Mouse (Mus musculus) Patski (cell line): ENCODE data around the gene Ass1. TPM values are rescaled to one million over a fixed set of nuclear protein-coding genes. Genes with fewer than 3 reads are reported as not detected.

Experiments
- ATAC-seq: fragments of 100-300 bp; one replicate; pipeline ENCODE4 v1.8.0; 2021
- CTCF ChIA-PET: fragments of 350-600 bp; sonication (Branson Sonifier 250); formaldehyde crosslinking; loops from one replicate; lab custom pipeline; 2022; ENCODE audit warnings: inconsistent platforms; lab: Charles Lee
- POLR2A ChIA-PET: fragments of 350-600 bp; sonication (Branson Sonifier 250); formaldehyde crosslinking; loops from one replicate; lab custom pipeline; 2022; ENCODE audit warnings: antibody characterized with exemption, inconsistent platforms; lab: Charles Lee
- DNase-seq: peaks from one replicate; pipeline ENCODE4 v3.0.0-alpha.2; 2011; ENCODE audit warnings: low read depth, low spot score
- H3K27me3 ChIP-seq: fragments of 371-371 bp; one replicate; pipeline ENCODE4 v1.5.1; 2021
- CTCF ChIP-seq: fragments of 100-300 bp; IDR thresholded peaks from one replicate; pipeline ENCODE4 v1.5.1; 2021
- in situ Hi-C: fragments of 300-500 bp; cut with MboI; formaldehyde crosslinking; loops from 3 replicates; pipeline ENCODE4 v1.11.1; 2018; ENCODE audit warnings: low pct_unique_long_range_greater_than_20kb, mixed read lengths
- polyA plus RNA-seq: library from polyadenylated mRNA; unstranded; gene quantifications from one replicate; pipeline ENCODE4 v1.2.3, GENCODE M21; 2021

Ass1 gene
- polyA plus RNA-seq, 1 experiment from 2014 or later, result 9.1 TPM

DNA sequence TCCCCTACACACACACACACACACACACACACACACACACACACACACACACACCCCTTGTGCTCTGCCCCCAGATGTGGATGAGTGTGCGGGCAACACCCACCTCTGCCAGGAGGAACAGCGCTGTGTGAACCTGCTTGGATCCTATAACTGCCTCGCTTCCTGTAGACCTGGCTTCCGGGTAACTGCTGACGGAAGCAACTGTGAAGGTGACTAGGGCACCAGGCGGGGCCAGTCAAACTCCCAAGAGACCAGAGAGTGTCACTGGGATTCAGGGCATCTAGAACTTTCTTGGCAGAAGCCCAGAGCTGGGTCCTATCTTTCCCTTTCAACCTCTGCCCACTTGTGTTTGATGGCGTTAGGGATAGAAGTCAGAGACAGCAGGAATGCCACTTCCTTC is 14.6 kb upstream of the Ass1 start:
- ChIA-PET CTCF (no interaction called here), POLR2A (interaction anchor here (1.1 kb wide), 1 partner anchor 19 kb away, joined by 3 read pairs; no protein-coding TSS in a partner anchor)
- in situ Hi-C loops, result no loop called here
- no peaks in the 10 kb centered on the region for H3K27me3 ChIP-seq
- DNase-seq, result no peak
- ATAC-seq, result no peak
- TF ChIP-seq CTCF, result no peak

DNA sequence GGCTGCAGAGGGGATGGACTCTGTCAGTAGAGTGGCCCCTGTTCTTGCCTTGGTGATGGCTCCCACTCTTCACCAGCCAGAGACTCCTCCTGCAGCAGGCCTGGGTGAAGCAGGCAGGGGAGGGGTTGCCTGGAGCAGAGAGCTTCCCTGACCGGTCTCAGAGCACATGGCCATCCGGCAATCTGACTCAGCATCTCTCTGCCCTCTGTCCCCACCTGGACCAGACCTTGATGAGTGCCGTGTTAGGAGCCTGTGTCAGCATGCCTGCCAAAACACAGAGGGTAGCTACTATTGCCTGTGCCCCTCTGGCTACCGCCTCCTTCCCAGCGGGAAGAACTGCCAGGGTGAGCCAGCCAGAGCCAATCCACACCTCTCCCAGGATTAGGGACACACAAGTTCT is 11.5 kb upstream of the Ass1 start:
- CTCF ChIA-PET, result interaction anchor here (1.3 kb wide), 1 partner anchor 13 kb away, joined by 3 read pairs; no protein-coding TSS in a partner anchor
- no peak for TF ChIP-seq CTCF
- ATAC-seq, result no peak
- no peaks in the 10 kb centered on the region for H3K27me3 ChIP-seq
- DNase-seq, result no peak
- in situ Hi-C loops, result no loop called here
- POLR2A ChIA-PET, result no interaction called here

DNA sequence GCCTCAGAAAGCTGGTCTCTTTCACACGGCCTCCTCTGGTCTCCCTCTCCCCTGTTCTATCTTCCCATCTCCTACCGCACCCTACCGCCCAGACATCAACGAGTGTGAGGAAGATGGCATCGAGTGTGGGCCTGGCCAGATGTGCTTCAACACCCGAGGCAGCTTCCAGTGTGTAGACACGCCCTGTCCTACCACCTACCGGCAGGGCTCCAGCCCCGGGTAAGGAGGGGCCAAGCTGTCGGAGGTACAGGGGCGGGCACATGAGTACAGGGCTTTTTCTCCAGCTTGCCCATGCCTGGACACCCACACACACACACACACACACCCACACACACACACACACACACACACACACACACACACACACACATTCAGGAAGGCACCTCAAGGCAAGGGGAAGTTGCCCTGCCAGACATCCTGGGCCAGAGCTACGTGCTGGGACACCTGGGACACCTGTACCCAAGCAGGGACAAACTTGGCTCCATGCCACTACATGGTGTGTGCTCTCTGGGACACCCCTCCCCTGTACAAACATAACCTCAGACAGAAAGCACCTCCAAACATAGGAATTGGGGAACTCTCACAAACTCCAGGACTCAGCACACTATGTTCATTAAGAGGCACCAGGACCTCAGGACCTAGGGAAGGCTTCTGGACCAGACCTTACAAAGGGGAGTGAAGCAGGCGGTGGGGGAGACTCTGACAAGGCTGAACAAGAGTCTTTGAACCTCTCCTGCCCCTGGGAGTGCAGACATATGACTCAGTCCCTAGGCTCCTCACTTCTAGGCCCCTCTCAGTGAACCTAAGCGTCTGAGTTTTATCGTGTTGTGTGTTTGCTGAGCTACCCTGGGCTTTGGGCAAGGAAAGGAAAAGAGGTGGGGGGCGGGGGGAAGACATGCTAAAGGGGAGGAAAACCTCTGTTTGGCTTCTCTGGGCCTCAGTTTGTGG is 10.7 kb upstream of the Ass1 start:
- CTCF ChIA-PET, result interaction anchor here (0.8 to 1.3 kb wide), 2 partner anchors 12 to 24 kb away, joined by 3 read pairs; no protein-coding TSS in a partner anchor
- ATAC-seq, result no peak

DNA sequence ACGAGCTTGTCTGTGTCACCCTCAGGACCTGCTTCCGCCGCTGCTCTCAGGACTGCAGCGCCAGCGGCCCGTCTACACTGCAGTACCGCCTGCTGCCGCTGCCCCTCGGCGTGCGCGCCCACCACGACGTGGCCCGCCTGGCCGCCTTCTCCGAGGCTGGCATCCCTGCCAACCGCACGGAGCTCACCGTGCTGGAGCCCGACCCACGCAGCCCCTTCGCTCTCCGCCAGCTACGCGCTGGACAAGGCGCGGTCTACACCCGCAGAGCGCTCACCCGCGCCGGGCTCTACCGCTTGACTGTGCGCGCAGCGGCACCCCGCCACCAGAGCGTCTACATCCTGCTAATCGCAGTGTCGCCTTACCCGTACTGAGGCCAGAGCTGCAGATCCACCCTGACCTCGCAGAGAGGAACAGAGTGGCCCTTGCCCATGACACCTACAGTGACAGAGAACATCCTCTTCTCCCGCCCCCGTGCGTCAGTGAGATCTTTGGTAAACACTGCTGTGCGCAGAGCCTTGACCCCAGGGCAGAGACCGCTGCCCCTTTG is 9.9 kb upstream of the Ass1 start:
- ATAC-seq, result no peak
- no peaks in the 10 kb centered on the region for H3K27me3 ChIP-seq
- ChIA-PET POLR2A (no interaction called here), CTCF (interaction anchor here (0.8 kb wide), 1 partner anchor 25 kb away, joined by 3 read pairs; no protein-coding TSS in a partner anchor)
- in situ Hi-C loops, result no loop called here
- DNase-seq, result no peak
- no peak for TF ChIP-seq CTCF

More for the DNA sequence above, 10.7 kb upstream of the Ass1 start:
- TF ChIP-seq CTCF, result no peak
- in situ Hi-C loops, result no loop called here
- POLR2A ChIA-PET, result no interaction called here
- no peak for DNase-seq
- H3K27me3 ChIP-seq, result no peaks in the 10 kb centered on the region

DNA sequence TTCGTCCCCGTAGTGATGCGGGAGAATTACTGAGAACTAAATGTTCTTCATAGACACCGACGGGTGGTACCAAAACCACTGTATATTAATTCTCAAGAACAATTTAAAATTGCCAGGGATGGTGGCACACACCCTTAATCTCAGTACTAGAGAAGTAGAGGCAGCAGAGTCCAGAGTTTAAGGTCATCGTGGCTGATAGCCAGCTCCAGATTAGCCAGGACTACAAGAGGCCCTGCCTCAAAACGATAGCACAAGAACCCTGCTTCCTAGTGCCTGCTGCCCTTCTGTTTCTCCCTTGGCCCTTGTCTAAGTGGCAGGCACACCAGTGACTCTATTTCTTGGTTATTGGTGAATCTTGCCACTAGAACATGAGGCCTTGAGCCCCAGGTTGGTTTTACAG is 9.1 kb upstream of the Ass1 start:
- ChIA-PET POLR2A (no interaction called here), CTCF (interaction anchor here (0.9 to 1.1 kb wide), 2 partner anchors 11 to 24 kb away, joined by 3 read pairs; no protein-coding TSS in a partner anchor)
- no peaks in the 10 kb centered on the region for H3K27me3 ChIP-seq
- no peak for ATAC-seq
- in situ Hi-C loops, result no loop called here
- no peak for DNase-seq
- TF ChIP-seq CTCF, result no peak

DNA sequence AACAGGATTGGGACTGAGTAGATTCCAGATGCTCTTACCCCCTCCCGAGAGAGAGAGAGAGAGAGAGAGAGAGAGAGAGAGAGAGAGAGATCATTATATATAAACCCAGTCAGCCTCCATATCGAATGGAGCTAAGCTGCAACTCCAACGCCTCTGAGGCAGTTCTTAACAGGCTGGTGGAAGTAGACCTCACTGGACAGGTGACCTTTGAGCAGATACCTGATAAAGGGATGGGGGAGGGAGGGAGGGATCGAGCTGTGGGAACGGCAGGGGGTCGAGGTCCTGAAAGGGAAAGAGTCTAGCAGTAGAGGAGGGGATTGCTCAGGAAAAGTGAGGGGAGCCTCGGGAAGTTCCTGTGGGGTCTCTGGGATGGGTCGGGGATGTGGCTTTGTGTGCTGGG is 8.0 kb upstream of the Ass1 start:
- POLR2A ChIA-PET, result no interaction called here
- no peaks in the 10 kb centered on the region for H3K27me3 ChIP-seq
- CTCF ChIA-PET, result no interaction called here
- TF ChIP-seq CTCF, result no peak
- ATAC-seq (no peak), DNase-seq (no peak)
- in situ Hi-C loops, result no loop called here

DNA sequence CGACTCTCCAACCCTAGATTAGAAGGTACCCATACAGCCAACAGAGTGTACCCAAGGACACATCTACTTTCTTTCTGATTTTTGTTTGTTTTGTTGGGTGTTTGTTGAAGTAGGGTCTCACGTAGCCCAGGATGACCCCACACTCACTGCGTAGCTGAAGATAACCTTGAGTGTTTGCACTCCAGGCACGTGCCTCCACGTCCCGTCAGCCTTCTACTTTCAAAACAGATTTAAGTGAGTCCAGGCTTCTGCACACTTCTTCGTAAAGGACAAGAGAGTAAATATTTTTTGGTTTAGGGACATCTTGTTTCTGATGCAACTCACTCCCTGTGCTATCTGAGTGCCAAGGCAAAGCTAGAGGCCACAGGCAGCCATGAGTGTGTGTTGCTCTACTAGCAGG is 6.8 kb upstream of the Ass1 start:
- ChIA-PET POLR2A (no interaction called here), CTCF (no interaction called here)
- DNase-seq (no peak), ATAC-seq (no peak)
- TF ChIP-seq CTCF, result no peak
- in situ Hi-C loops, result no loop called here
- no peaks in the 10 kb centered on the region for H3K27me3 ChIP-seq

DNA sequence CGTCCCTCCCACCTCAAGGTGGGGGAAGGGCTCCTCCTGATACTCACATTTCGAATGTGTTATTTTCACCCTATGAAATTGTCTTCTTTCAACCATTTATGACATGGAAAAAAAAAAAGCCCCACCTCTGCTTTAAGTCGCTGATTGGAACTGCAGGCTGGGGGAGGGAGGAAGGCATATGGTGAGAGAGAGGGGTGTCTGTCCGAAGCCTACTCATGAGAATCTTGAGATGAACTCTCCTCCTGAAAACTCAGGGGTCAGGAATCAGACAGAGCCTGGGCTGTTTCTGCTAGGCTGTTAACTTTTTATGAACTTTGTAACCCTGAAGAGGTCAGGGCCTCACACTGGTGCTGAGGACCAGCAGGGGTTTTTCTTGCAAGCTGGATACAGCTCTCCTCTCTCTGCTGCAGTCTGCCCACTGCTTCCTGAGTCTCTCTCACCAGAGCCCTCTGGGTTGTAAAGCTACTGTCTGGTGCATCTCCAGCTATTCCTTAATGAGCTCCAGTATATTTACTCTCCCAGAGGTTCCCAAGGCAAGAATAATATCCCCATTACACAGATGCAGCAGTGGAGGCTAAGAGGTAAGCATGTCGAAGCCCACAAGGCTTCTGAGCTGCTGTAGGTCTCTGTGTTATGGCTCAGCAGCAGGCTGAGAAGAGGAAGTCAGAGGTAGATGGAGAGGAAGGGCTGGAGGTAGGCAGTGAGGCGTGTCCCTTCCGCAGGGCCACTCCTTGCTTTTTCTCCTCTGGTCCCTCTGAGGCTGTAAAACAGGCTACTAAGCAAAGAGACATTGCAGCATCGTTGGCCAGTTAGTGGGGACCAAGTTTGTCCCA is 6.1 kb upstream of the Ass1 start:
- ChIA-PET CTCF (no interaction called here), POLR2A (no interaction called here)
- no peaks in the 10 kb centered on the region for H3K27me3 ChIP-seq
- no peak for TF ChIP-seq CTCF
- no peak for ATAC-seq
- in situ Hi-C loops, result no loop called here
- DNase-seq, result no peak

DNA sequence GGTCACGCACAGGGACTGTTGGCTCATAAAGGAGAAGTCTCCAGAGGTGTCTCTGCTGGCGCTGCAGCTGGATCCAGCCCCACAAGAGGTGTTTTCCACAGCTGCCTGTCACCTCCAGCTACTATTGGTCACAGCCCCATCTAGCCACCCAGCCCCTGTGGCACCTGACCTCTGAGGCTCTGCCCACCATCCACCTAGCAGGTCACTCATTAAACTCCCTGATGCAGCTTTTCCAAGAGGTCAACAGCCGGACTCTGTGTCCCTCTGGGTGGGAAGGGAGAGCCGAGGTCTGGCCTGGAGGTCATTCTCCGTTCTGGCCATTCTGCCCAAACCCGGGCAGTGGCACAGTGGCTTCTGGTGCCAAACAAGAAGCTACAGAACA is 5.5 kb upstream of the Ass1 start:
- CTCF ChIA-PET, result no interaction called here
- in situ Hi-C loops, result no loop called here
- ATAC-seq, result no peak

DNA sequence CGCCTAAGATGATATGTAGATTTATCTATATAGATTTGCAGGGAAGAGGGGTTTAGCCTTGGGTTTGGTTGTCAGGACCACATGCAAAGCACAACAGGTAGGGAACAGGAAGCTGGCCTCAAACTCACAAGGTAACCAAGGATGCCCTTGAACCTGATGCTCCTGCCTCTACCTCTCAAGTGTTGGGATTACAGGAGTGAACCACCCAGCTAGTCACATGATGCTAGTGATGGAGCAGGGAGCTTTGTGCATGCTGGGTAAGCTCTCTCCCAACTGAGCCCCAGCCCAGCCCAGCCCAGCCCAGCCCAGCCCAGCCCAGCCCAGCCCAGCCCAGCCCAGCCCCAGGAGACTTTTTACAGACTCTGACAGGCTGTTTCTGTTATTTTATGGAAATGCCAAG is 2.5 kb upstream of the Ass1 start:
- DNase-seq (no peak), ATAC-seq (no peak)
- in situ Hi-C loops, result no loop called here
- no peaks in the 10 kb centered on the region for H3K27me3 ChIP-seq
- no peak for TF ChIP-seq CTCF
- CTCF ChIA-PET, result interaction anchor here (1.0 kb wide), 1 partner anchor 32 kb away, joined by 4 read pairs; no protein-coding TSS in a partner anchor
- POLR2A ChIA-PET, result no interaction called here

More for the DNA sequence above, 5.5 kb upstream of the Ass1 start:
- no peaks in the 10 kb centered on the region for H3K27me3 ChIP-seq
- POLR2A ChIA-PET, result no interaction called here
- TF ChIP-seq CTCF, result no peak
- no peak for DNase-seq
